Mouse (Mus musculus): ENCODE data around the gene Mfng. TPM values are rescaled to one million over a fixed set of nuclear protein-coding genes. Genes with fewer than 3 reads are reported as not detected.

The Mfng gene
- total RNA-seq, 2 experiments from 2014 or later = 2.4 to 6.4 TPM

- DNase-seq = no peak
Measured at GRCm38 (mm10) chr15:78755966-78756725, 17.1 kb downstream of the Mfng start.

DNA sequence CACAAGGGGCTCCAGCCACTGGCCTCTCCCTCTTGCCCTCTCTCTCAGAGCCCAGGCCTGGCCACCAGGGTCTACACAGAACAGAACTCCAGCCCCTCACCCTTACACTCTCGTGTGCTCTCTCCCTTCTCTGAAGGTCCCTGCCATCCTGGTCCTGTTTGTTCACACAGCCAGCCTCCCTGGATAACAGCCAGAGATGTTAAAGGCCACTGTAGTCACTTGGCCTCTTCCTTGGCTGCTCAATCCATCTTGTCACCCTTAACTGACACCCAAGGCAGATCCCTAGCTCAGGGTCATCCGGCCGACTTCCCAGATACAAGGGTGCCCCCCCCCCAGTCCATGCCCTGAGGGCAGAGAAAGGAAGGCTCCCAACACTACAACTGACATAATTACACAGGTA is 18.0 kb downstream of the Mfng start:
- no peak for DNase-seq

DNA sequence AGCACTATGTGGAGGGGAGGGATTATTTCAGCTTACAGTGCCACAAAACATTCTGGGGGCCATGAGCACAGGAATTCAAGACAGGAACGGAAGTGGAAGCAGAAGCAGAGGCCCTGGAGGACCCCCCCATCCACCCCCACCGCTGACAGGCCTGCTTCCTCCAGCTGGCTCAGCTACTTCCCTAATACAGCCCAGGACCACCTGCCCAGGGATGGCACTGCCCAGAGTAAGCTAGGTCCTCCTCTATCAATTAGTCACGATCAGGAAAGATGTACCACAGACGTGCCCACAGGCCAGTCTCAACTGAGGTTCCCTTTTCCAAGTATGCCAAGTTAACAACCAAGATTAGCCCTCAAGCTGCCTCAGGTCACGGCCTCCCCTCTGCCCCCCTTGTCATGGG is 19.1 kb downstream of the Mfng start:
- DNase-seq = no peak

DNA sequence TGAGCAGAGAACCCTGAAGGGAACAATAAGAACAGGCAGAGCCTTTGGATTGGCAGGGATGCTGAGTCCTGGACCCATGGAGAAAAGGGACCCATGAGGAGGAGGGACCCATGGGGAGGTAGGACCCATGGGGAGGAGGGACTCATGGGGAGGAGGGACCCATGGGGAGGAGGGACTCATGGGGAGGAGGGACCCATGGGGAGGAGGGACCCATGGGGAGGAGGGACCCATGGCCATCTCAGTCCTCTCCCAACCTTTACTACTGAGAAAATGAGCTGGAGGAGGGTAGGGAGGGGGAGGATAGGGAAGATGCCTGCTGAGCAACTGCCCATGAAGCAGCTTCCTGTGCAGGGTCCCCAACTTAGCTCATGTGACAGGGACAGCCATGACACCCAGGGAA is 20.3 kb downstream of the Mfng start:
- no peak for DNase-seq

DNA sequence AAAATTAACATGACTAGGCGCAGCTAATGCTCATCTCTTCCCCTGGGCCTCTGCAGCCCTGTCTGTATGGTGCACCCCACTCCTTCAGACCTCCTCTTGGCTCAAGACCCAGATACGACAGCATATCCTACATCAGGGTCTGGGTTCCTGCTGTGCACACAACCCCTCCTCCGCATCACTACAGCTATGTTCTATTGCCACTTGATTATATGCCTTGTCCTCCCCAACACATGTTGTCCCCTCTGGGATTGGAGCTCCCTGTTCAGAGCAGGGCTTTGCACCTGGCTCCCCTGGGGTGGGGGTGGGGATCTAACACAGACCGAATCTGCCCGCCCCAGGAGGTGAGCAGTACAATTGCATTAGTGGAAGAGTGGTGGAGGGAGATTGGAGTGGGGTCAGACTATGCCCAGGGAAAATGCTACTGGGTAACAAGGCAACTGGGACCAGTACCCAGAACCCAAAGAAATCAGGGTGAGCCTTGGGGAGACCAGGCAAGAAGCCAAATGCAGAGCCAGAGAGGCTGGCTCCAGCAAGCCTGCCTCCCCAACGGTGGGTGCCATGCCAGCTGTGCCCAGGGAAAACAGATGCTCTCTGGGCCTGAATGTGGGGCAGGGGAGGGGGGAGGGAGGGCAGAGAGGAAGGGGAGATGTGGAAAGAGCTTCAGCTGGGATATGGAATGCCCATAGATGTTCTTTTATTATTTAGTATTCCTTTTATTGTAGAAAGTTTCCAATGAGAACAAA is 22.5 kb downstream of the Mfng start:
- DNase-seq = no peak

DNA sequence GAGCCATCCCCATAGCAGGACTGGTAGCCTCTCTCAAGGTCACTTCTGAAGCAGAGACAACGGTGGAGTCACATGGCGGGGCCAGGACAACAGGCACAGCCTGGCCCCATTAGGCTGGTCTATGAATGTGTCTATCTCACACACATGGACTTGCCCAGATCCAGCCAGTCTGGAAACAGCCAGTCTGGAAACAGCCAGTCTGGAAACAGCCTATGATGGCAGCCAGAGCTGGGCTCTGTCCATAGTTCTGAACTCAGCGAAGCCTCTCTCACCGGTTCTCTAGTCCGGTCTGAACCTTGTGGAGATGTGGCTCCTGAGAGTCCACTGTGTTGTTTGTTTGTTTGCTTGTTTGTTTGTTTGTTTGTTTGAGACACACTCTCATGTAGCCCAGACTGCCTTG is 23.4 kb downstream of the Mfng start:
- no peak for DNase-seq

GRCm38 (mm10) chr15:78744206-78744605 is 29.1 kb downstream of the Mfng start:
- DNase-seq = no peak

DNA sequence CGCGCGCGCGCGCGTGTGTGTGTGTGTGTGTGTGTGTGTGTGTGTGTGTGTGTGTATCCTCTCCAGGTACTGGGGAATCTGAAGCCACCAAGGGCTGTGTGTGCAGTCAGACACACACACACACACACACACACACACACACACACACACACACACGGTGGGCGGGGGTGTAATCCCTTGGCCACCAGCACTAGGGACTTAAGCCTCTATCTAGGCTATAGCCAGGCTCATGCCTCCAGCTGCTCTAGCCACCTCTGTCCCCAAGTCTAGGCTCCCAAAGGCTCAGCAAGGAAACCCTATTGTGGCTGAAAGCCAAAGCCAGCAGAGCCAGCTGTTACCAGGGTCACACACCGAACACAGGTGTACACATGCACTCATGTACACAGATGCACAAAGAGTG is 30.4 kb downstream of the Mfng start:
- DNase-seq = no peak

DNA sequence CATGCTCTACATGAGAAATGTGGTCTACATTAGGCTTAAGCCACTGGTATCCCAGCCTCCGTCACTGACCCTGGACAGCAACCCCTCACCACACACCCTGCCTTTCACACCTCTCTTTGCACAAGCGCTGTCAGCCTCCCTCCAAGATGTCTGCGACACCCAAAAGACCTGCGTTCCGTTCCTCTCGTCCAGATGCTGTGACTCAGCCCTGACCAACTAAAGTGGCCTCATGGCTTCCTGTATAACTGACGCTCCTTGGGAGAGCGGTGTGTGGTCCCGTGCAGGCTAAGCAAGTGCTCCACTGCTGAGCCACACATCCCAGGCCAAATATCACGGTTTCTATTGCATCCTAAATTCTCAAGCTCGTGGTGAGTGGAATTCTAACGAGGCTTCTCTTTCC is 32.6 kb downstream of the Mfng start:
- no peak for DNase-seq

DNA sequence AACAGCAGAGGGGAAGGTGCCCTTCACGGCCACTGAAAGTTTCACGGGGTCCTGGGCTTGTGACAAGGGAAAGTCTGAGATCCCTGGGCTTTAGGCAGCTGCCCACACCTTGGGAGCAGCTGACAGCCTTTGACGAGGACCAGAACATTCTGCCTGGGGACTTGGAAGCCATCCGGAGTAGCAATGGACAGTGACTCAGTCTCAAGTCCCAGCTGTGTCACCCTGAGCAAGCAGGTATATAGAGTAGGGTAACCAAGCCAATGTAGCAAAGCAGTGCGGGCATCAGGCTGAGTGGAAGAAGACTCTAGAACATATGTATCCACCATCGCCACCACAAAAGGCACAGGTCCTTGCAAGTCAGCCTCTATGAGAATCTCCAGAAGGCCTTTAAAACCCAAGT is 36.1 kb downstream of the Mfng start:
- no peak for DNase-seq

DNA sequence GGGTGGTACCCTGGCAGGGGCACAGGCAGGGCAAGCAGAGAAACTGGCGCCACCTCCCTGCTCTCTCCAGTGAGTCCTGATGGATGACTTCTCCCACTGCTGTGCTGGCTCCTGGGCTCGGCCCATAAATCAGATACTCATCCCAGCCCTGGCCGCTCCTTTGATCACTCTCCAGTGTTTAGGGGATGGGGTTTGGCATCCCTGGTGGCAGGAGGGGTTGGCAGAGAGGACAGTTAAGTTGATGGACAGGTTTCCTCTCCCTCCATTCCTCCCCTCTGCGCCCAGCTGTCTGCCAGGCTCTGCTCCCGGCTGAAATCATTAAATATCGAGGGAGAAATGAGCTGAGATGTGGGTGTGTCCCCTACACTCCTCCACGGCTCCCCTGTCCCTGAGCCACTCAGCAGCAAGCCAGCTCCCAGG is 36.6 kb downstream of the Mfng start:
- no peak for DNase-seq

- no peak for DNase-seq
Measured at GRCm38 (mm10) chr15:78736181-78736579, 37.1 kb downstream of the Mfng start.

- no peak for DNase-seq
Measured at GRCm38 (mm10) chr15:78735431-78736180, 37.7 kb downstream of the Mfng start.

GRCm38 (mm10) chr15:78731830-78732229 is 41.4 kb downstream of the Mfng start:
- DNase-seq = no peak

DNA sequence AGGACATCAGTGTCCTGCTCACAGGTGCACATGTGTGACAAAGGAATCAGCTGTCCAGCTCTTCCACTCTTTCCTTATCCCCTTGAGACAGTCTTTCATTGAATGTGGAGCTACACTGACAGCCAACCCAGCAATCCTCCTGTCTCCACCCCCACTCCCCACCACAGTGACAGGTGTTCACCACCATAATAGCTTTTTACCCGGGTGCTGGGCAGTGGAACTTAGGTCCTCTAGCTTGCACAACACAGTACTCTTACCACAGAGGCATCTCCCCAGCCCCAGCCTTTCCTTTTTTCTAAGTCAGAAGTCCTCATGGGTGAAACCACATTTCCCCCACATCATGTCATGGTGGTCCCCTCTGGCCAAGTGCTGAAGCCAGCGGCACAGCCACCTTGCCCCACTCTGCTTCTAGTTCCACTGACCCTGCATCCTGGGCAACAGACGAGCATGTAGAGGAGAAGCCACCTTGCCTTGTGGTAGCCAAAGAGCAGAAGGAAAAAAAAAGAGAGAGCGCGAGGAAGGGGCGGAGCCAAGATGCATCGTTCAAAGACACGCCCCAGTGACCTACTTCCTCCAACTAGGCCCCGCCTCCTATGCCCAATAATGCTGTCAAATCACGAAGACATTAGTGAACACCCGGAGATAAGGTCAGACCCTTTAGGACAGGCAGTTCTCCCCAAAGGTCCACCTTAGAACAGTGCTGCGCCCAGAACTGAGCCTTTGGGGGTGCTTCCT is 42.8 kb downstream of the Mfng start:
- DNase-seq = no peak

DNA sequence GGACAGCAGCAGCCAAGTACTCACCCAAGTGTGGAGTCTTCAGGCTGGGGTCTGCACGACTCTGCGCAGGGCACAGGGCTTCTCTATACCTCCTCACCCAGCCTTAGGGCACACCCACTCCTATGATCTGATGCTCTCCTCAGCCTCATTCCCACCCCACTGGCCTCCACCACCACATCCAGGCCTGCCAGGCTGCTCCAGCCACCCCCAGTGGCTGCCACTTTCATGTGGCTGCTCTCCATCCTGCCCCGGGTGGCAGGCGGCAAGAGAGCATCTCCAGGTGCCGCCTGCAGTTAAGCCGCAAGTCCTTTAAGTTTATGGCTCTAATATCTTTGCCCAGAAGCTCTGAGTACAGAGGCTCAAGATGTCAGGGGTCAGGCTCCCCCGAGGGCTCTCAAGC is 46.6 kb downstream of the Mfng start:
- DNase-seq = no peak

DNA sequence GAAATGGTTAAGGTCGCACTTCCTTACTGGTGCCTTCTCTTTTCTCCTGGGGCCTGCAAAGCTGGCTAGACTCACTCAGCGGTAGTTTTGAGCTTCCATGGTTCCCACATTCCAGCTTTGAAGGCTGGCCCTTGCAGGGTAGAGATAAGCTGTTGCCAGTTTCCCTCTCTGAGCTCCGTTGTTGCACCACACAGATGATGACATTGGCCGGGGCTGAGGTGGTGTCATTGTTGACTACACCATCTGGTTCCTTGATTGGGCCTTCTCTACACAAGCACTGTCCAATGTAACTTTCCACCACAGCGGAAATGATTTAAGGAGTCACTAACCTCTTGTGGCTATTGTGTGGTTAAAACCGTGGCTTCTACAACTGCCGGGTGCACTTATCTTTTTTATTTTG is 52.7 kb downstream of the Mfng start:
- no peak for DNase-seq

DNA sequence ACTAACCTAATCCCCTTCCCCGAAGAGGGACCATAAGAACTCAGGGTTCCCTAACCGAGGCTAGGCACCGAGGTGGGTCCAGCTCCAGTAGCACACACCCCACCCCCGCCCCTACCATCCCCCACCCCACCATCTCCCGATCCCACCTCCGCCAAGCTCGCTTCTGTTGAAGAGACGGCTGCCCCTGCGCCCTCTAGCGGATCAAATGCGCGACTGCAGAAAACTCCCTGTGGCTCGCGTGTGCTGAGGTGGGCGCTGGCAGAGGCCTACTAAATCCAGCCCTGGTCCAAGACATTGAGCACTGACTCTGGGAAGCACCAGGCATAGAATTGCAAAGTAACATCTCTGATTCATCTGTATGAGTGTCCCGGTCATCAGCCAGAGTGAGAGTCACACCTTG is 53.2 kb downstream of the Mfng start:
- no peak for DNase-seq

GRCm38 (mm10) chr15:78719416-78719815 is 53.9 kb downstream of the Mfng start:
- DNase-seq = no peak

- no peak for DNase-seq
Measured at GRCm38 (mm10) chr15:78718290-78719250, 54.7 kb downstream of the Mfng start, which contains the start of gene Elfn2. Gene Elfn2 (minus strand): TSS chr15:78718771.

DNA sequence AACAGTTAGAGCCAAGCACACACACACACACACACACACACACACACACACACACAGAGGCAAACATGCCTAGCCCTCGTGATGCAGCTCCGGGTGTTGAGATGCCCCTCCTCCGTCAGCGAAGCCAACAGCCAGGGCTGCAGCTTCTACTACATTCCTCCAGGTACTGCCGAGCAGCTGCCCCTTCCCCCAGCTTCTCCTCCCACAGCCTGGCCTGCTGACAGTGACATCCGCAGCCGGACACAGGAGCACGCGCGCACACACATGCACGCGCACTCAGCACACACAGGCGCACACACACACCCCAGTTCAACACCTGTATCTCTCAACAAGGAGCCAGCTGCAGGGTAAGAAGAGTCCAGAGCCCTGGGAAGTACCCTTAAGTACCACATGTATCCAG is 56.3 kb downstream of the Mfng start:
- DNase-seq = no peak
